In the genomic region with DNA sequence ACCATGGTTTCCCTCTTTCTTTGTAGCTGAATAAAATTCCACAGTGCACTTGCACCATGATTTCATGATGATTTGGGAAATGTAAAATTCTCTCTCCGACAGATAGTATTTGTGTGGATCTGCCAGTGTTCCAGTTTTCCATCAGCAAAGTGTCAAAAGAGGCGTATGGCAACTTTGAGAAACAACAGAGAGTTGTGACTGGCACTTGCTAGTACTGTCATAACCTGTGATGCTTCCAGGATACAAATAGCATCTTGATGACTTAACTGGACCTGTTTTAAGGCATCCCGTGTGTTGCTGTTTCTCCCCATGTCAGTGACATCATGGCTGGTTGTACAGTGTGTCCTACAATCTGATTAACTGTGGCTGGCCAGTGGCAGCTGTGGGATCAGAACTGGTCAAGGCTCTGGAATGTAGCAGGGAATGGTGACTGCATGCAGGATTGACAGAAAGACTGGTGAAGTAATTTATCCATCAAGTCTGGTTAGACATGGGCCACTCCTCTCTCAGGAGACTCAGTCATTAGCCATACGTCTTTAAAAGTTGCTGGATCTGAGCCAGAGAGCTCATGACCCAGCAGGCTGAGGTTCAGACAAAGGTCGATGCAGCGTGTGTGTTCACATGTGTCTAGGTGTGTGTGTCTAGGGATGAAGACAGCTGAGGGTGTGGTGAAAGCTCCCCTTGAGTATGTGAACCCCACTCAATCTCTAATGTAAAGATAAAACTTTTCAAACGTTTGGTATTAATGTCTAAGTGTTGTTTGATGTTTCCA, we compare ENCODE assay signal across 14 mouse cellular contexts.
A peak's percentile ranks its signal among the peaks of the same experiment; 100 is the strongest.
DNase-seq lines count a peak whose midpoint lies in the region; ATAC-seq and TF ChIP-seq lines count a peak whose summit lies in the region.
"Had no signal": no experiment of that assay in that cellular context is flagged by ENCODE, and none has a peak within 500 bp of the region (broad histone marks: within the 10 kb centered on the region; RNA-seq: fewer than 3 reads in every experiment).

No protein-coding gene starts in this region.

- peak; percentile 88 for TF ChIP-seq EP300 in lung, postnatal 0 days (IDR thresholded peaks at IDR 0.05)
- TF ChIP-seq EP300 in stomach, postnatal 0 days (optimal IDR thresholded peaks at IDR 0.05): no peak

- no peaks in the 10 kb centered on the region for H3K9me3 ChIP-seq in forebrain, embryonic 16.5 days (ENCODE audit: control insufficient read depth, low read length)
- no peaks in the 10 kb centered on the region for H3K9me3 ChIP-seq in forebrain, embryonic 10.5 days
- no peaks in the 10 kb centered on the region for H3K9me3 ChIP-seq in limb, embryonic 12.5 days
- no peaks in the 10 kb centered on the region for H3K9me3 ChIP-seq in limb, embryonic 10.5 days (replicated peaks)
- H3K9me3 ChIP-seq in lung, postnatal 0 days (ENCODE audit: low read length): no peaks in the 10 kb centered on the region
- H3K9me3 ChIP-seq in stomach, postnatal 0 days (ENCODE audit: control insufficient read depth, low read length): no peaks in the 10 kb centered on the region
- no peaks in the 10 kb centered on the region for H3K9me3 ChIP-seq in midbrain, postnatal 0 days (ENCODE audit: low read length)

- no peak overlapping the region for H3K9ac ChIP-seq in forebrain, embryonic 16.5 days (replicated peaks; ENCODE audit: low read depth, low read length)
- H3K9ac ChIP-seq in limb, embryonic 12.5 days (replicated peaks): no peak overlapping the region
- no peak overlapping the region for H3K9ac ChIP-seq in lung, postnatal 0 days (replicated peaks; ENCODE audit: low read depth)
- H3K9ac ChIP-seq in stomach, postnatal 0 days (ENCODE audit: low read length): no peak overlapping the region
- no peak overlapping the region for H3K9ac ChIP-seq in midbrain, postnatal 0 days (replicated peaks; ENCODE audit: low read length, poor library complexity, severe bottlenecking)
- H3K9ac ChIP-seq: hindbrain, embryonic 14.5 days had no signal

- H3K36me3 ChIP-seq in forebrain, embryonic 16.5 days (ENCODE audit: control insufficient read depth, insufficient read depth): no peaks in the 10 kb centered on the region
- no peaks in the 10 kb centered on the region for H3K36me3 ChIP-seq in forebrain, embryonic 10.5 days (replicated peaks)
- no peaks in the 10 kb centered on the region for H3K36me3 ChIP-seq in limb, embryonic 12.5 days
- no peaks in the 10 kb centered on the region for H3K36me3 ChIP-seq in limb, embryonic 10.5 days
- H3K36me3 ChIP-seq in lung, postnatal 0 days (ENCODE audit: insufficient read depth, low read length): no peaks in the 10 kb centered on the region
- H3K36me3 ChIP-seq in stomach, postnatal 0 days (ENCODE audit: control insufficient read depth, insufficient read depth, low read length): no peaks in the 10 kb centered on the region
- no peaks in the 10 kb centered on the region for H3K36me3 ChIP-seq in midbrain, postnatal 0 days (ENCODE audit: insufficient read depth, low read length)

- H3K27ac ChIP-seq in forebrain, embryonic 16.5 days (ENCODE audit: low read length): no peak overlapping the region
- no peak overlapping the region for H3K27ac ChIP-seq in forebrain, embryonic 10.5 days
- H3K27ac ChIP-seq in limb, embryonic 12.5 days: no peak overlapping the region
- no peak overlapping the region for H3K27ac ChIP-seq in limb, embryonic 10.5 days
- H3K27ac ChIP-seq in lung, postnatal 0 days (ENCODE audit: low read length): no peak overlapping the region
- peak overlapping the region; percentile 18; the same call in 1 of the 2 replicates for H3K27ac ChIP-seq in stomach, postnatal 0 days (replicated peaks)
- H3K27ac ChIP-seq in midbrain, postnatal 0 days (ENCODE audit: low read depth, low read length): no peak overlapping the region
- H3K27ac ChIP-seq: hindbrain, embryonic 14.5 days had no signal

- no peak overlapping the region for H3K4me2 ChIP-seq in forebrain, embryonic 16.5 days (ENCODE audit: low read length)
- H3K4me2 ChIP-seq in limb, embryonic 12.5 days: no peak overlapping the region
- H3K4me2 ChIP-seq in lung, postnatal 0 days (replicated peaks; ENCODE audit: low read depth, low read length): no peak overlapping the region
- no peak overlapping the region for H3K4me2 ChIP-seq in stomach, postnatal 0 days (replicated peaks; ENCODE audit: low read depth)
- no peak overlapping the region for H3K4me2 ChIP-seq in midbrain, postnatal 0 days (ENCODE audit: low read depth, low read length, poor library complexity, severe bottlenecking)
- H3K4me2 ChIP-seq: hindbrain, embryonic 14.5 days; liver, embryonic 11.5 days had no signal

- WGBS in forebrain, embryonic 16.5 days: 55% methylated on average over 7 of the region's 7 CpGs
- WGBS in forebrain, embryonic 10.5 days: 82% methylated on average over 7 of the region's 7 CpGs
- 51% methylated on average over 7 of the region's 7 CpGs for WGBS in limb, embryonic 12.5 days
- WGBS in limb, embryonic 10.5 days: 56% methylated on average over 7 of the region's 7 CpGs
- whole genome bisulfite sequencing in lung, postnatal 0 days: 35% methylated on average over 7 of the region's 7 CpGs
- 43% methylated on average over 7 of the region's 7 CpGs for WGBS in stomach, postnatal 0 days
- 69% methylated on average over 7 of the region's 7 CpGs for WGBS in midbrain, postnatal 0 days

- no peaks in the 10 kb centered on the region for H3K27me3 ChIP-seq in forebrain, embryonic 16.5 days (replicated peaks; ENCODE audit: control insufficient read depth, insufficient read depth, low read length)
- peaks cover 60% of the 10 kb centered on the region for H3K27me3 ChIP-seq in forebrain, embryonic 10.5 days (ENCODE audit: poor library complexity, severe bottlenecking)
- H3K27me3 ChIP-seq in limb, embryonic 12.5 days: no peaks in the 10 kb centered on the region
- no peaks in the 10 kb centered on the region for H3K27me3 ChIP-seq in limb, embryonic 10.5 days (ENCODE audit: low read depth, poor library complexity, severe bottlenecking)
- H3K27me3 ChIP-seq in lung, postnatal 0 days (replicated peaks; ENCODE audit: insufficient read depth, low read length): no peaks in the 10 kb centered on the region
- H3K27me3 ChIP-seq in stomach, postnatal 0 days (ENCODE audit: control insufficient read depth, insufficient read depth, low read length): no peaks in the 10 kb centered on the region; the same call in 1 of the 2 replicates
- H3K27me3 ChIP-seq in midbrain, postnatal 0 days (ENCODE audit: insufficient read depth, low read length): no peaks in the 10 kb centered on the region

- no peak for TF ChIP-seq CTCF in lung, postnatal 0 days (IDR thresholded peaks at IDR 0.05)
- no peak for TF ChIP-seq CTCF in stomach, postnatal 0 days (IDR thresholded peaks at IDR 0.05; ENCODE audit: low read depth)
- TF ChIP-seq CTCF in midbrain, postnatal 0 days (IDR thresholded peaks at IDR 0.05): no peak

- peaks cover 20% of the 10 kb centered on the region for H3K4me1 ChIP-seq in forebrain, embryonic 16.5 days (replicated peaks; ENCODE audit: control insufficient read depth, insufficient read depth, low read length)
- peaks cover 52% of the 10 kb centered on the region for H3K4me1 ChIP-seq in forebrain, embryonic 10.5 days
- peaks cover 48% of the 10 kb centered on the region for H3K4me1 ChIP-seq in limb, embryonic 12.5 days (replicated peaks)
- peaks cover 38% of the 10 kb centered on the region for H3K4me1 ChIP-seq in limb, embryonic 10.5 days
- no peaks in the 10 kb centered on the region for H3K4me1 ChIP-seq in lung, postnatal 0 days (ENCODE audit: insufficient read depth, low read depth, low read length)
- H3K4me1 ChIP-seq in stomach, postnatal 0 days (replicated peaks; ENCODE audit: control insufficient read depth, insufficient read depth): no peaks in the 10 kb centered on the region
- H3K4me1 ChIP-seq in midbrain, postnatal 0 days (ENCODE audit: insufficient read depth, low read length): peaks cover 11% of the 10 kb centered on the region; the same call in 1 of the 2 replicates

- ATAC-seq in forebrain, embryonic 16.5 days: 0 out of 2 replicates have a peak, but pooled peaks have one; percentile 16
- ATAC-seq in limb, embryonic 12.5 days (ENCODE audit: insufficient number of reproducible peaks, insufficient read depth, low FRiP score, low TSS enrichment, low read depth): 0 out of 2 replicates have a peak, but pooled peaks have one; percentile 19
- peak; percentile 88 for ATAC-seq in lung, postnatal 0 days
- ATAC-seq in stomach, postnatal 0 days (ENCODE audit: low FRiP score, low TSS enrichment): peak; percentile 88
- no peak for ATAC-seq in midbrain, postnatal 0 days (ENCODE audit: low FRiP score)

- H3K4me3 ChIP-seq in forebrain, embryonic 16.5 days (replicated peaks; ENCODE audit: low read length): no peak overlapping the region
- no peak overlapping the region for H3K4me3 ChIP-seq in forebrain, embryonic 10.5 days
- H3K4me3 ChIP-seq in limb, embryonic 12.5 days (replicated peaks): no peak overlapping the region
- no peak overlapping the region for H3K4me3 ChIP-seq in limb, embryonic 10.5 days
- H3K4me3 ChIP-seq in lung, postnatal 0 days (ENCODE audit: low read depth, low read length): no peak overlapping the region
- H3K4me3 ChIP-seq in stomach, postnatal 0 days (ENCODE audit: low read depth, low read length): no peak overlapping the region
- H3K4me3 ChIP-seq in midbrain, postnatal 0 days (ENCODE audit: low read depth, low read length): no peak overlapping the region

- DNase-seq in forebrain, embryonic 10.5 days (ENCODE audit: extremely low spot score, low spot score): no peak
- DNase-seq in limb, embryonic 10.5 days (ENCODE audit: low spot score): no peak
- peak; percentile 75 for DNase-seq in lung, postnatal 0 days (ENCODE audit: low spot score)
- peak; percentile 50 for DNase-seq in stomach, postnatal 0 days (ENCODE audit: low spot score)
- DNase-seq in midbrain, postnatal 0 days (ENCODE audit: low spot score): no peak
- DNase-seq in left cerebral cortex, adult 18-20 months (ENCODE audit: low spot score in 2 of 2): no peak
- DNase-seq: cerebellum, adult 2 months; embryo, embryonic 11 days; kidney, adult 8-10 months; thymus, adult 18-20 months had no signal

Comparison
In these comparisons a context has a peak if more than half of its experiments do, and no peak if none do; other contexts are left out.
1. DNase-seq: peak in lung, postnatal 0 days (single experiment) and stomach, postnatal 0 days (single experiment); none in forebrain, embryonic 10.5 days (single experiment), limb, embryonic 10.5 days (single experiment), midbrain, postnatal 0 days (single experiment) and left cerebral cortex, adult 18-20 months (0 of 2).